ENCODE assay signal across 9 mouse cellular contexts in genomic region chr17:57219167-57219883, GRCm38 (mm10). TPM values are rescaled to one million over a fixed set of nuclear protein-coding genes. Genes with fewer than 3 reads are reported as not detected.
A peak's percentile ranks its signal among the peaks of the same experiment; 100 is the strongest.
DNase-seq lines count a peak whose midpoint lies in the region; ATAC-seq and TF ChIP-seq lines count a peak whose summit lies in the region.
"Had no signal": no experiment of that assay in that cellular context is flagged by ENCODE, and none has a peak within 500 bp of the region (broad histone marks: within the 10 kb centered on the region; RNA-seq: fewer than 3 reads in every experiment).

No protein-coding gene starts in this region.

- peak; percentile 75 for TF ChIP-seq CTCF in heart, postnatal 0 days (IDR thresholded peaks at IDR 0.05; ENCODE audit: low read depth)

- WGBS in heart, embryonic 11.5 days (ENCODE audit: insufficient replicate concordance): 31% methylated on average over 11 of the region's 11 CpGs
- WGBS in heart, postnatal 0 days: 28% methylated on average over 11 of the region's 11 CpGs

- DNase-seq in heart, adult 11 months: peak; percentile 95
- DNase-seq in adipocyte (ENCODE audit: low spot score): peak; percentile 67
- DNase-seq in embryo, embryonic 9.5 days (ENCODE audit: extremely low spot score): peak; percentile 61
- DNase-seq in heart, postnatal 0 days (ENCODE audit: low spot score): no peak
- peak; percentile 84 to 85 for DNase-seq in layer of hippocampus, postnatal 10 days (ENCODE audit: low spot score in 2 of 2)
- peak; percentile 72 to 88 for DNase-seq in spleen, postnatal 4 days (ENCODE audit: low spot score in 2 of 2)

- no peak overlapping the region for H3K4me2 ChIP-seq in heart, embryonic 11.5 days
- H3K4me2 ChIP-seq in heart, postnatal 0 days (ENCODE audit: low read depth, low read length): no peak overlapping the region
- H3K4me2 ChIP-seq: lung, embryonic 15.5 days had no signal

- H3K4me3 ChIP-seq in heart, embryonic 11.5 days (ENCODE audit: low read depth, low read length): no peak overlapping the region
- H3K4me3 ChIP-seq in heart, postnatal 0 days (ENCODE audit: low read depth, low read length): no peak overlapping the region
- H3K4me3 ChIP-seq: lung, embryonic 15.5 days had no signal

- no peaks in the 10 kb centered on the region for H3K9me3 ChIP-seq in heart, embryonic 11.5 days (replicated peaks; ENCODE audit: control insufficient read depth, low read length)
- H3K9me3 ChIP-seq in heart, postnatal 0 days (replicated peaks; ENCODE audit: control insufficient read depth, low read length): no peaks in the 10 kb centered on the region
- H3K9me3 ChIP-seq: lung, embryonic 15.5 days had no signal

- no peak overlapping the region for H3K27ac ChIP-seq in heart, embryonic 11.5 days (ENCODE audit: low read depth, low read length)
- no peak overlapping the region for H3K27ac ChIP-seq in heart, postnatal 0 days (ENCODE audit: low read depth)
- H3K27ac ChIP-seq: lung, embryonic 15.5 days had no signal

- H3K27me3 ChIP-seq in heart, embryonic 11.5 days (ENCODE audit: control insufficient read depth, insufficient read depth, low read length): peaks cover 8% of the 10 kb centered on the region; the same call in 1 of the 2 replicates
- H3K27me3 ChIP-seq in heart, postnatal 0 days (ENCODE audit: control insufficient read depth, insufficient read depth, low read length): 0 out of 2 replicates have a peak, but pooled peaks cover 3% of the 10 kb centered on the region
- H3K27me3 ChIP-seq: lung, embryonic 15.5 days had no signal

- ATAC-seq in heart, embryonic 11.5 days (replicated peaks; ENCODE audit: insufficient number of reproducible peaks, low FRiP score, low TSS enrichment): no peak
- no peak for ATAC-seq in heart, postnatal 0 days (ENCODE audit: insufficient read depth, low read depth)
- peak; percentile 50 for ATAC-seq in megakaryocyte-erythroid progenitor cell, adult 5-6 weeks (replicated peaks; ENCODE audit: low FRiP score, low TSS enrichment, poor library complexity, severe bottlenecking)

- no peak for TF ChIP-seq EP300 in heart, postnatal 0 days (IDR thresholded peaks at IDR 0.05; ENCODE audit: low read depth)

- no peaks in the 10 kb centered on the region for H3K4me1 ChIP-seq in heart, embryonic 11.5 days (ENCODE audit: control insufficient read depth, insufficient read depth, low read length)
- no peaks in the 10 kb centered on the region for H3K4me1 ChIP-seq in heart, postnatal 0 days (ENCODE audit: control insufficient read depth, insufficient read depth)
- H3K4me1 ChIP-seq: lung, embryonic 15.5 days had no signal

- H3K36me3 ChIP-seq in heart, embryonic 11.5 days (ENCODE audit: control insufficient read depth, insufficient read depth, low read length): no peaks in the 10 kb centered on the region
- H3K36me3 ChIP-seq in heart, postnatal 0 days (replicated peaks; ENCODE audit: control insufficient read depth, insufficient read depth, low read length): no peaks in the 10 kb centered on the region
- H3K36me3 ChIP-seq: lung, embryonic 15.5 days had no signal

- no peak overlapping the region for H3K9ac ChIP-seq in heart, embryonic 11.5 days (ENCODE audit: low read depth, low read length)
- no peak overlapping the region for H3K9ac ChIP-seq in heart, postnatal 0 days (replicated peaks; ENCODE audit: low read depth, low read length)
- H3K9ac ChIP-seq: lung, embryonic 15.5 days had no signal

RNA-seq across cellular contexts. Expression of gene C3, which starts 8.6 kb away (rescaled TPM):
- polyA plus RNA-seq in heart, embryonic 11.5 days (2014; fragmentation: Nextera tagmentation; extraction: Ambion mirVana): 1.3 and 1.6 TPM in 2 replicates
- 32.5 and 41.7 TPM in 2 replicates for total RNA-seq in heart, postnatal 0 days (2014; rRNA removed; ENCODE audit: low replicate concordance)
- 23.4 and 25.6 TPM in 2 replicates for polyA plus RNA-seq in heart, postnatal 0 days (2015; fragmentation: Nextera tagmentation; extraction: Ambion mirVana)
- 1 to 10 TPM; 2.7 to 2.8 TPM for total RNA-seq in layer of hippocampus, postnatal 10 days (2021)
- 8.9 TPM in 1 of 2 replicates, not detected in the other for total RNA-seq in megakaryocyte-erythroid progenitor cell, adult 5-6 weeks (2014; fragmentation: Nextera tagmentation)
- total RNA-seq in megakaryocyte-erythroid progenitor cell, adult 5-6 weeks (2017): 1.7 and 7.1 TPM in 2 replicates

RNA-seq across cellular contexts. Expression of gene Tnfsf14, which starts 25.3 kb away (rescaled TPM):
- polyA plus RNA-seq in heart, embryonic 11.5 days (2014; fragmentation: Nextera tagmentation; extraction: Ambion mirVana): 0.27 and 0.46 TPM in 2 replicates
- not detected in 2 replicates for total RNA-seq in heart, postnatal 0 days (2014; rRNA removed; ENCODE audit: low replicate concordance)
- polyA plus RNA-seq in heart, postnatal 0 days (2015; fragmentation: Nextera tagmentation; extraction: Ambion mirVana): not detected in 2 replicates
- not detected for total RNA-seq in layer of hippocampus, postnatal 10 days (2021)
- total RNA-seq in megakaryocyte-erythroid progenitor cell, adult 5-6 weeks (2014; fragmentation: Nextera tagmentation): 1.0 and 1.2 TPM in 2 replicates
- 0.99 and 1.6 TPM in 2 replicates for total RNA-seq in megakaryocyte-erythroid progenitor cell, adult 5-6 weeks (2017)

RNA-seq across cellular contexts. Expression of gene Gpr108, which starts 28.9 kb away (rescaled TPM):
- 24.0 and 24.7 TPM in 2 replicates for polyA plus RNA-seq in heart, embryonic 11.5 days (2014; fragmentation: Nextera tagmentation; extraction: Ambion mirVana)
- total RNA-seq in heart, postnatal 0 days (2014; rRNA removed; ENCODE audit: low replicate concordance): 30.1 and 41.2 TPM in 2 replicates
- polyA plus RNA-seq in heart, postnatal 0 days (2015; fragmentation: Nextera tagmentation; extraction: Ambion mirVana): 23.3 and 24.5 TPM in 2 replicates
- 10 to 100 TPM; 15.0 to 16.3 TPM for total RNA-seq in layer of hippocampus, postnatal 10 days (2021)
- 18.7 and 23.9 TPM in 2 replicates for total RNA-seq in megakaryocyte-erythroid progenitor cell, adult 5-6 weeks (2014; fragmentation: Nextera tagmentation)
- 6.2 and 10.6 TPM in 2 replicates for total RNA-seq in megakaryocyte-erythroid progenitor cell, adult 5-6 weeks (2017)

RNA-seq across cellular contexts. Expression of gene Trip10, which starts 29.9 kb away (rescaled TPM):
- 35.1 and 36.9 TPM in 2 replicates for polyA plus RNA-seq in heart, embryonic 11.5 days (2014; fragmentation: Nextera tagmentation; extraction: Ambion mirVana)
- 26.6 and 28.7 TPM in 2 replicates for total RNA-seq in heart, postnatal 0 days (2014; rRNA removed; ENCODE audit: low replicate concordance)
- 32.3 and 32.4 TPM in 2 replicates for polyA plus RNA-seq in heart, postnatal 0 days (2015; fragmentation: Nextera tagmentation; extraction: Ambion mirVana)
- total RNA-seq in layer of hippocampus, postnatal 10 days (2021): 1 to 10 TPM; 6.6 to 8.0 TPM
- total RNA-seq in megakaryocyte-erythroid progenitor cell, adult 5-6 weeks (2014; fragmentation: Nextera tagmentation): 3.9 and 4.5 TPM in 2 replicates
- total RNA-seq in megakaryocyte-erythroid progenitor cell, adult 5-6 weeks (2017): 8.3 and 10.0 TPM in 2 replicates

RNA-seq across cellular contexts. Expression of gene Vav1, which starts 59.6 kb away (rescaled TPM):
- polyA plus RNA-seq in heart, embryonic 11.5 days (2014; fragmentation: Nextera tagmentation; extraction: Ambion mirVana): 1.7 and 2.2 TPM in 2 replicates
- 2.6 and 2.7 TPM in 2 replicates for total RNA-seq in heart, postnatal 0 days (2014; rRNA removed; ENCODE audit: low replicate concordance)
- 1.0 TPM in 2 replicates for polyA plus RNA-seq in heart, postnatal 0 days (2015; fragmentation: Nextera tagmentation; extraction: Ambion mirVana)
- 1 to 10 TPM; 4.4 to 4.6 TPM for total RNA-seq in layer of hippocampus, postnatal 10 days (2021)
- total RNA-seq in megakaryocyte-erythroid progenitor cell, adult 5-6 weeks (2014; fragmentation: Nextera tagmentation): 39.2 and 44.7 TPM in 2 replicates
- 86.4 and 126 TPM in 2 replicates for total RNA-seq in megakaryocyte-erythroid progenitor cell, adult 5-6 weeks (2017)
